Mouse (Mus musculus) cortical plate, adult 2 months (tissue): ENCODE results near the gene Gpam.

ENCODE experiments used
- CTCF ChIP-seq: fragments of 200-500 bp; IDR thresholded peaks from 2 replicates; pipeline ENCODE4 v1.5.1; 2011; ENCODE audit warnings: mild to moderate bottlenecking, control low read depth, low read length; ENCODE audit not compliant: insufficient read depth; ENCODE audit errors: extremely low read depth
- POLR2A ChIP-seq: fragments of 200-500 bp; IDR thresholded peaks from 2 replicates; pipeline ENCODE4 v1.6.1; 2011; ENCODE audit warnings: mild to moderate bottlenecking, low read length, control low read depth; ENCODE audit not compliant: insufficient read depth; ENCODE audit errors: extremely low read depth

- no peak for TF ChIP-seq CTCF
- no peak for TF ChIP-seq POLR2A
Observed at GRCm38 (mm10) chr19:55114825-55115395, 12.1 kb downstream of the Gpam start.
